Mouse (Mus musculus) spleen, adult 2 months (tissue): ENCODE measurements around the gene Nudt19.

Source experiments
- CTCF ChIP-seq: fragments of 200-500 bp; IDR thresholded peaks from 2 replicates; pipeline ENCODE4 v1.5.1; 2011; ENCODE audit warnings: mild to moderate bottlenecking, inconsistent platforms; ENCODE audit not compliant: insufficient read depth, insufficient read length, insufficient replicate concordance; ENCODE audit errors: extremely low read depth
- POLR2A ChIP-seq: fragments of 200-500 bp; IDR thresholded peaks from 2 replicates; pipeline ENCODE4 v1.6.1; 2011; ENCODE audit warnings: low read depth, low read length, inconsistent platforms

DNA sequence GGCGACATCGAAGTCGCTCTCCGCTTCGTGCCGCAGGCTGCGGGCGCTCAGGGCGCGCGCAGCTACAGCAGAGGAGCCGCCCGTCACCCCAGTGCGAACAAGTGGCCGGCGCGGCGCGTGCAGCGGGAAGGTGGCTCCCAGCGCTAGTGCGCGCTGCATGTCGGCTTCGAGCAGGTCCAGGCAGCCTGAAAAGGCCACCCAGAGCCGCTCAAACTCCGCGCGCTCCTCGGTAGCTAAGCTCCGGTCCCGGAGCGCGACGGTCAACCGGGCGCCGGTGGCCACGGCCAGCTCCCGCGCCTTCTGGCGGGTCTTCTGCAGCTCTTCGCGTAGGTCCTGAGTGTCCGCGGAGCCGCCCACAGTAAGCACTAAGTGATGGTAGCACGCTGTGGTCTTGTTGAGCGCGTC, 28.7 kb upstream of the Nudt19 start:
- TF ChIP-seq CTCF (no peak), POLR2A (no peak)
